Mouse (Mus musculus): ENCODE measurements around the gene Rabgef1. TPM values are rescaled to one million over a fixed set of nuclear protein-coding genes. Genes with fewer than 3 reads are reported as not detected.

Gene Rabgef1
- 100 to 1,000 TPM in 1 of 2 experiments, 10 to 100 TPM in 1; 90.5 to 140 TPM for total RNA-seq (2021)
- long read RNA-seq, experiment 1, transcript Rabgef1-201 (8 exons, 2,828 nt), result minor isoform, 6 of 192 reads
- long read RNA-seq, experiment 1, transcript Rabgef1-203 (9 exons, 2,690 nt), result major isoform, 78 of 192 reads
- long read RNA-seq, experiment 1, partial matches to known transcripts, result 8 of 192 reads
- long read RNA-seq, experiment 1, other reads (novel, unspliced or antisense), result 97 of 192 reads
- long read RNA-seq, experiment 2, transcript Rabgef1-203 (9 exons, 2,690 nt), result major isoform, 110 of 232 reads
- long read RNA-seq, experiment 2, partial matches to known transcripts, result 11 of 232 reads
- long read RNA-seq, experiment 2, other reads (novel, unspliced or antisense), result 106 of 232 reads

DNA sequence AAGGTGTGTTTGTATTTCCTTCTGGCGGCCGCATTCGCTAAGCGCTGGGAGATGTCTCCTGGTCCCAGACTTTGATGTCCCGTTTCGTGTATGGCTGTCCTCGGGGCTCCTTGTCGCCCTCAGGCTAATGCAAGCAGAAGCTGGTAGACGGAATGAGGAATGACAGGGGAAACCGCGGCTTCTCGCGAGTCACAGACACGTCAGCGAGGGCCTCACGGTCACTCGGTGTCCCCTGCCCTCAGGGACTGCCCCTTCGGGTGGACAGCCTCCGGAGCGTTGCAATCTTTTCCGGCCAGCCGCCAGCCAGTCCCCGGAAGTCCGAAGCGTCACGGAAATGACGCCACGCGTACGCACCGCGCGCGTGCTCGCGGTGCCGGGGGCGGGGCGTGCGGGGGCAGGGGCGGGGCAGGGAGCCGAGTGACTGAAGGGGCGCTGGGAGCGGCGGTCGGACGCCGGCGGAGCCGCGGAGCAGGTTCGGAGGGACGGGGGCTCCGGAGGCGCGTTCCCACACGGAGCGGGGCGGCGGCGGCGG, at the start of gene Rabgef1:
Rabgef1 (plus strand) TSS at position 376 of the 532 bp plus-strand sequence.
- Histone ChIP-seq H3K4me3 (peak within 1 kb of the TSS; percentile 88), H3K27ac (peak within 1 kb of the TSS; percentile 100)
- peak; percentile 98 for DNase-seq
- intact Hi-C loops (cut with DNase I), result no loop called here
- no peak for TF ChIP-seq CTCF (IDR thresholded peaks at IDR 0.05)

DNA sequence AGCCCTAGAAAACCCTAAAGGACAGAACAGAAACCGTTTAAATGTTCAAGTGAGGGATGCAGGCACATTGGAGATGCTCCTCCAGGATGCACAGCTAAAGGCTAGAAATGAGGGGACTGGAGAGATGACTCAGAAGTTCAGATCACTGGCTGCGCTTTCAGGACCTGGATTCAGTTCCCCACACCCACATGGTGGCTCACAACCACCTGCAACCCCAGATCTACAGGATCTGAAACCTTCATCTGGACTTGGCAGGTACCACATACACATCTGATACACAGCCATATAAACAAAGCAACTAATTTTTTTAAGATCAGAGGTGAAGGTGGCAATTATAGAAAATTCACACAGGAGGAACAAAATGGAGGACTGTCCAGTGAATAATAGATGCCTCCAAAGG, 49.2 kb upstream of the Rabgef1 start:
- no peak for TF ChIP-seq CTCF (IDR thresholded peaks at IDR 0.05)
- Histone ChIP-seq H3K27ac (no peak overlapping the region; the same call in 1 of the 2 replicates), H3K4me3 (no peak overlapping the region)
- no peak for DNase-seq
- intact Hi-C loops (cut with DNase I), result loop anchor here (5.0 kb wide), 1 partner anchor 70 kb away; no protein-coding TSS in a partner anchor

GRCm38 (mm10) chr5:130124271-130124670, 47.3 kb upstream of the Rabgef1 start:
- intact Hi-C loops (cut with DNase I), result loop anchor here (5.0 kb wide), 1 partner anchor 72 kb away; no protein-coding TSS in a partner anchor
- no peak for DNase-seq
- TF ChIP-seq CTCF (IDR thresholded peaks at IDR 0.05), result no peak
- Histone ChIP-seq H3K27ac (peak overlapping the region; percentile 28; the same call in 1 of the 2 replicates), H3K4me3 (no peak overlapping the region)

- intact Hi-C loops (cut with DNase I), result no loop called here
- no peak for TF ChIP-seq CTCF (IDR thresholded peaks at IDR 0.05)
- peak; percentile 46 for DNase-seq
- peak overlapping the region; percentile 64 for H3K27ac ChIP-seq
- no peak overlapping the region for H3K4me3 ChIP-seq
These were observed 42.7 kb upstream of the Rabgef1 start for GRCm38 (mm10) chr5:130128686-130129523.

DNA sequence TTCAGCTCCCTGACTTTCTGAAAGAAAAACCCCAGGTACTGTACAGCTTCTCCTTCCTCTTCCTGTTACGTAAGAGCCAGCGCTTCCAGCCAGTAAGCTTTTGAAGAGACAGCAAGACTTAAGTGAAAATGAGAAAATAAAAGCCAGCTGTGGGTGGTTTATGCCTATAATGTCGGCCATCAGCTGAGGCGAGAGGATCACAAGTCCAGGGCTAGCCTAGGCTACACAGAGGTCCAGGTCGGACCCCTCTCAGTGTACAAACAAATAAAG, 42.1 kb upstream of the Rabgef1 start:
- H3K27ac ChIP-seq, result peak overlapping the region; percentile 64
- TF ChIP-seq CTCF (IDR thresholded peaks at IDR 0.05), result no peak
- no peak for DNase-seq
- H3K4me3 ChIP-seq, result no peak overlapping the region
- intact Hi-C loops (cut with DNase I), result no loop called here

DNA sequence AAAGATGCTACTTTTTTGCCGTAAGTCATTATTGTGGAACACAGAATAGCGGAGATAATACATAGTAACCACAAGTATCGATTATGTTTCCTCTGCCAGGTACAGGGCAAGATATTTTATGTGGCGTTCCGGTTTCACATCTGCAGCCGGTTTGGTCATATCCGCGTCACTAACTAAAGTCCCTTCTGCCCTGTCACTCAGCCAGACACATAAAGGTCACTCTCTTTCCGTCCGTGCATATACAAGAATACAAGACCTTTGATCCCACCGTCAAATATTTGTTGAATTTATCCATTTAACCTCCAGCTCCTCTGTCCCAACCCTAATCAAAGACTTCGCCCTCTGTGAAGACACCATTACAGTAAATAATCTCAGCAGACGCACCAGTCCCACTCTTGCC, 35.0 kb upstream of the Rabgef1 start:
- DNase-seq, result no peak
- no peak overlapping the region for H3K27ac ChIP-seq
- H3K4me3 ChIP-seq, result no peak overlapping the region
- intact Hi-C loops (cut with DNase I), result loop anchor here (5.0 kb wide), 1 partner anchor 114 kb away; no protein-coding TSS in a partner anchor
- TF ChIP-seq CTCF (IDR thresholded peaks at IDR 0.05), result no peak

DNA sequence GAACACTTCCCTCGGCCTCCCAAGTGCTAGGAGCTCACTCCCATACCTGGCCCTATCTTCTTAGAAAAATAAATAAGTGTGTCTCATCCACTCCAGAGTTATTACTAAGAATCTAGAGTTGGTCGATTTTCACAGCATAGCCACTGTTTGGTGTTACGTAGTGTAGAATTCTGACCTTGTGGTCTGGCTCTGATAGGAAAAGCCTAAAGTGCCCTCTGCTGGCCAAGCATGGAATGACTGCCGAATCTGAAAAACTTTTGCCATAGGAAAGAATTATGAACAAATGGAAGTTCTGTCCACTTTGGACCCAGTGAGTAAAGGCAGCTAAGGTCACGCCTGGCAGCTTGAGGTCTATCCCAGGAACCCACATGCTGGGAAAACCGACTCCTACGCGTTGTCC, 32.2 kb upstream of the Rabgef1 start:
- peak overlapping the region; percentile 51 for H3K27ac ChIP-seq
- H3K4me3 ChIP-seq, result no peak overlapping the region
- TF ChIP-seq CTCF (IDR thresholded peaks at IDR 0.05), result peak; percentile 93
- peak; percentile 81 for DNase-seq
- intact Hi-C loops (cut with DNase I), result loop anchor here (1.0 to 5.0 kb wide), 2 partner anchors 95 to 117 kb away; no protein-coding TSS in a partner anchor

DNA sequence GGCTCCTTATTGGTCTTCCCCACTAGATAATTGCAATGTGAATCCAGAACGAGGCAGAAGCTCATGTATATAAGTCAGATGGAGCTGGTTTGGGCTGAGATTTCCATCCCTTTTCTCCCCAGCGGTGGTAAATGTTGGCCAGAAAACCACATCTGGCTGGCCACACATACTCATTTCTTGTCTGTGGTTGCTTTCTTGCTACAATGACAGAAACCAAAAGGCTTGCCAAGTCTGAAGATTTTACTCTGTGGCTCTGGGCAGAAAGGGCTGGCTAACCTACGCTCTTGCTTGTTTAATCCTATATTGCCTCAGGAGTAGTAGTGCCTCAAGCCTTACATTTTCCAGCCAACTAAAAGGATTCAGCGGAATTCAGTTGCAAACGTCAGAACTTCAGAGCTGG, 30.5 kb upstream of the Rabgef1 start:
- intact Hi-C loops (cut with DNase I), result loop anchor here (10.0 kb wide), 1 partner anchor 226 kb away; no protein-coding TSS in a partner anchor
- Histone ChIP-seq H3K27ac (no peak overlapping the region), H3K4me3 (no peak overlapping the region)
- no peak for TF ChIP-seq CTCF (IDR thresholded peaks at IDR 0.05)
- DNase-seq, result no peak

DNA sequence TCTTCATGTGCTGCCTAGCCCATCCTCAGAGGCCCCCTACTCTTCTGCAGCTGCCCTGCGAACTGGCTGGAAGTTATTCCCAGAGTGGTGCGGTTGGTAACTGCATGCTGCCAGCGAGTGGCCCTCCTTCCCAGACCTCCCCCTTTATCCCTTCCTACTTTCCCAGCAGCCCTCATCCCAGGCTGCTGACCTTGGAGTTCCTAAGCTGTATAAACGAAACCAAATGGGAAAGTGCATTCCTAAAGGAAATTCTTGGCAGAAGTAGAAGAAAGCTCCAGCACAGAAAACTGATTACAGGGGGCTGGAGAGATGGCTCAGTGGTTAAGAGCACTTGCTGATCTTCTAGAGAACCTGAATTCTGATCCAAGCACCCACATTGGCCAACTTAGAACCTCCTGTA, 29.6 kb upstream of the Rabgef1 start:
- TF ChIP-seq CTCF (IDR thresholded peaks at IDR 0.05), result no peak
- H3K27ac ChIP-seq, result peak overlapping the region; percentile 49
- no peak for DNase-seq
- H3K4me3 ChIP-seq, result peak overlapping the region; percentile 34
- intact Hi-C loops (cut with DNase I), result loop anchor here (10.0 kb wide), 1 partner anchor 227 kb away; no protein-coding TSS in a partner anchor

DNA sequence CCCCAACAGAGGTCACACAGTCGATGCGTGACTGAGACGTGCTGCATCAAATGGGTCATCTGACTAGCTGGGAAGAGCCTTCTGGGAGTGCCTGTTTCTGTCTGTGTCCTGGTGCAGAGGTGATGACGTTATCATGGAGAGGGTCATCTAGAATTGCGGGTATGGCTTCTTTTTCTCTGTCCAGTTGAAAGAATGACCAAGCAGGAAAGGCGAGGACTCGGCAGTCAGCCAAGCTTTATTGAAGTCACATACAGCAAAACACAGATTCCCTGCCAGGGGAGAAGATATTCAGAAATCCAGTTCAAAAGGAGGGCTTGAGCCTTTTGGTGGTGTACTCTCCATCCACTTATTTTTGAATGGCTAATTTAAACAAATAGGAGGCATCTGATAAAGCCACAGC, 28.5 kb upstream of the Rabgef1 start:
- Histone ChIP-seq H3K4me3 (no peak overlapping the region), H3K27ac (no peak overlapping the region)
- no peak for TF ChIP-seq CTCF (IDR thresholded peaks at IDR 0.05)
- no peak for DNase-seq
- intact Hi-C loops (cut with DNase I), result loop anchor here (10.0 kb wide), 1 partner anchor 228 kb away; no protein-coding TSS in a partner anchor

DNA sequence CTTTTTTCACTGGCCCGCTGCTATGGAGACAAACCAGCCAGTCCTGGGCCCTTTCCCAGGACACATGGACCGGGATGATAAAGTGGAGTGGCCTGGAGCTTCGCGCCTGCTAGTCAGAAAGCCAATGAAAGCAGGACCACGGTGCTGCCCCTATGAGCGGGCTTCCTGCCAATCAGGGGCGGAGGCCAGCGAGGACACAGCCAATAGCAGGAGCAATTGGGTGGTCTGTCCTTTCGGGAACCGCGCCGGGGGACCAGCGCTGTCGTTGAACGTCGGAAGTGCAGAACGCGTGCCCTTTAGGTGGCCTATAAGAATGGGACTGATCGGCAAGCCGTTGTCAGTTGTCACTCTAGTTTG, 27.6 kb upstream of the Rabgef1 start:
- H3K27ac ChIP-seq, result peak overlapping the region; percentile 94
- no peak for TF ChIP-seq CTCF (IDR thresholded peaks at IDR 0.05)
- H3K4me3 ChIP-seq, result peak overlapping the region; percentile 78
- DNase-seq, result peak; percentile 79
- intact Hi-C loops (cut with DNase I), result loop anchor here (10.0 kb wide), 1 partner anchor 229 kb away; no protein-coding TSS in a partner anchor
